Mouse (Mus musculus): ENCODE results near the gene Hcls1. TPM values are rescaled to one million over a fixed set of nuclear protein-coding genes. Genes with fewer than 3 reads are reported as not detected.

Hcls1 gene
- polyA plus RNA-seq, 1 experiment: 0.02 TPM

GRCm38 (mm10) chr16:37011061-37011921 lies 76.5 kb downstream of the Hcls1 start, which contains the start of gene Polq:
TSS of gene Polq (plus strand) at chr16:37011786.
- H3ac ChIP-seq (ENCODE audit: control insufficient read depth, insufficient read length): peak within 1 kb of the TSS; percentile 8
- peak within 1 kb of the TSS; percentile 59 for H3K4me3 ChIP-seq
- no peaks in the 10 kb centered on the region for H3K27me3 ChIP-seq (ENCODE audit: control insufficient read depth, insufficient read depth, insufficient read length)
- H3K4me2 ChIP-seq (ENCODE audit: low read depth): peak within 1 kb of the TSS; percentile 97
- TF ChIP-seq MYOG (IDR thresholded peaks at IDR 0.05; ENCODE audit: control insufficient read depth in 1 of 3, insufficient read depth in 1 of 3, insufficient read length in 2 of 3, low read depth in 2 of 3) (no peak), CEBPB (IDR thresholded peaks at IDR 0.05; ENCODE audit: insufficient read depth, poor library complexity, severe bottlenecking) (no peak), POLR2A (IDR thresholded peaks at IDR 0.05; ENCODE audit: insufficient read length, low read depth) (peak; percentile 17), REST (IDR thresholded peaks at IDR 0.05; ENCODE audit: insufficient read depth, insufficient read length) (no peak), E2F4 (IDR thresholded peaks at IDR 0.05; ENCODE audit: insufficient read depth) (peak; percentile 99)
- no peaks in the 10 kb centered on the region for H3K36me3 ChIP-seq (ENCODE audit: control insufficient read depth, insufficient read depth)
- no peaks in the 10 kb centered on the region for H3K79me2 ChIP-seq (ENCODE audit: control insufficient read depth, insufficient read depth)

GRCm38 (mm10) chr16:37011922-37012289 lies 77.1 kb downstream of the Hcls1 start:
- no peaks in the 10 kb centered on the region for H3K36me3 ChIP-seq (ENCODE audit: control insufficient read depth, insufficient read depth)
- peak overlapping the region; percentile 59 for H3K4me3 ChIP-seq
- no peaks in the 10 kb centered on the region for H3K79me2 ChIP-seq (ENCODE audit: control insufficient read depth, insufficient read depth)
- peak overlapping the region; percentile 73 for H3K4me2 ChIP-seq (ENCODE audit: low read depth)
- H3K27me3 ChIP-seq (ENCODE audit: control insufficient read depth, insufficient read depth, insufficient read length): no peaks in the 10 kb centered on the region
- no peak for TF ChIP-seq REST (IDR thresholded peaks at IDR 0.05; ENCODE audit: insufficient read depth, insufficient read length)
- no peak for TF ChIP-seq TCF3 (IDR thresholded peaks at IDR 0.05; ENCODE audit: insufficient read length, low read depth)
- TF ChIP-seq MYOG (IDR thresholded peaks at IDR 0.05; ENCODE audit: control insufficient read depth in 1 of 3, insufficient read depth in 1 of 3, insufficient read length in 2 of 3, low read depth in 2 of 3): peak in 1 of 3 experiments; percentile 8
- TF ChIP-seq TCF12 (IDR thresholded peaks at IDR 0.05; ENCODE audit: insufficient read depth, poor library complexity, severe bottlenecking): no peak
- H3ac ChIP-seq (ENCODE audit: control insufficient read depth, insufficient read length): peak overlapping the region; percentile 8

DNA sequence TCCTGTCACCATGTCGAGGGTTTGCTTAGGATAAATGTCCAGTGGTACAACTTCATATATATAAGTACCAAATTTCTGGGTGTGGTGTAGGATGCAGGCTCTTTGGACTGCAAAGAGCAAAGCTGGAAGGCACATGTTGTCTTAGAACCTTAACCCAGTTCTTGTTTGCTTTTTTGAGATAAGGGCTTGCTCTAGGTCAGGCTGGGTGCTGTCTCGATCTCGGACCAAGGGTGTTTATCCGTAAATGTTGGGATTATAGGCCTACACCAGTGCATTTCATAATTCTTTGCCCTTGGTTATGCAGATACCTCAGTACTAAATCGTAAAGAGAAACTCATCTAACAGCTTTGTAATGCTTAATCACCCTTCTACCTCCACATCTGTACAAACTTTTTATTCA lies 77.6 kb downstream of the Hcls1 start:
- H3ac ChIP-seq (ENCODE audit: control insufficient read depth, insufficient read length): peak overlapping the region; percentile 8
- peak overlapping the region; percentile 73 for H3K4me2 ChIP-seq (ENCODE audit: low read depth)
- no peaks in the 10 kb centered on the region for H3K79me2 ChIP-seq (ENCODE audit: control insufficient read depth, insufficient read depth)
- H3K27me3 ChIP-seq (ENCODE audit: control insufficient read depth, insufficient read depth, insufficient read length): no peaks in the 10 kb centered on the region
- TF ChIP-seq REST (IDR thresholded peaks at IDR 0.05; ENCODE audit: insufficient read depth, insufficient read length) (no peak), MYOG (IDR thresholded peaks at IDR 0.05; ENCODE audit: control insufficient read depth in 1 of 3, insufficient read depth in 1 of 3, insufficient read length in 2 of 3, low read depth in 2 of 3) (no peak), SRF (IDR thresholded peaks at IDR 0.05; ENCODE audit: control insufficient read depth, insufficient read length, low read depth) (no peak), TCF12 (IDR thresholded peaks at IDR 0.05; ENCODE audit: insufficient read depth, poor library complexity, severe bottlenecking) (no peak), USF1 (IDR thresholded peaks at IDR 0.05; ENCODE audit: low read depth) (no peak), CEBPB (IDR thresholded peaks at IDR 0.05; ENCODE audit: insufficient read depth, poor library complexity, severe bottlenecking) (no peak), POLR2A (IDR thresholded peaks at IDR 0.05; ENCODE audit: insufficient read length, low read depth) (no peak), E2F4 (IDR thresholded peaks at IDR 0.05; ENCODE audit: insufficient read depth) (no peak), TCF3 (IDR thresholded peaks at IDR 0.05; ENCODE audit: insufficient read length, low read depth) (no peak), POLR2AphosphoS2 (IDR thresholded peaks at IDR 0.05; ENCODE audit: insufficient read length, low read depth) (no peak), MYOD1 (IDR thresholded peaks at IDR 0.05; ENCODE audit: control insufficient read depth in 1 of 3, insufficient read length in 2 of 3, low read depth in 2 of 3) (no peak), MAX (IDR thresholded peaks at IDR 0.05; ENCODE audit: low read depth) (no peak)
- no peaks in the 10 kb centered on the region for H3K36me3 ChIP-seq (ENCODE audit: control insufficient read depth, insufficient read depth)
- H3K4me3 ChIP-seq: peak overlapping the region; percentile 59

Other genes with a start within 250 kb of the Hcls1 start
- not detected for gene Ildr1, start 241.0 kb upstream of the Hcls1 start, polyA plus RNA-seq (2012; fragmentation: generic; extraction: Trizol)
- not detected for gene Slc15a2, start 150.0 kb upstream of the Hcls1 start, polyA plus RNA-seq (2012; fragmentation: generic; extraction: Trizol)
- 3.2 TPM for gene Iqcb1, start 106.6 kb upstream of the Hcls1 start, polyA plus RNA-seq (2012; fragmentation: generic; extraction: Trizol)
- gene Eaf2, start 60.0 kb upstream of the Hcls1 start, polyA plus RNA-seq (2012; fragmentation: generic; extraction: Trizol): 0.90 TPM
- gene Golgb1, start 59.8 kb upstream of the Hcls1 start, polyA plus RNA-seq (2012; fragmentation: generic; extraction: Trizol): 14.3 TPM
- 1.3 TPM for gene Fbxo40, start 55.5 kb downstream of the Hcls1 start, polyA plus RNA-seq (2012; fragmentation: generic; extraction: Trizol)
- gene Polq, start 76.8 kb downstream of the Hcls1 start, polyA plus RNA-seq (2012; fragmentation: generic; extraction: Trizol): 0.73 TPM